Mouse (Mus musculus) hindlimb bud, embryonic 11.5 days (tissue): ENCODE data around the gene Fli1.
A peak's percentile ranks its signal among the peaks of the same experiment; 100 is the strongest.

Source experiments
- DNase-seq: peaks from one replicate; pipeline ENCODE4 v3.0.0-alpha.2; 2012; ENCODE audit warnings: low read depth, low spot score; ENCODE audit errors: extremely low spot score

Fli1 gene

GRCm38 (mm10) chr9:32503995-32504451 is 38.6 kb downstream of the Fli1 start:
- no peak for DNase-seq

GRCm38 (mm10) chr9:32503423-32503822 is 39.2 kb downstream of the Fli1 start:
- no peak for DNase-seq

- no peak for DNase-seq
Observed at GRCm38 (mm10) chr9:32502256-32503010, 40.2 kb downstream of the Fli1 start.

- DNase-seq = no peak
Observed at GRCm38 (mm10) chr9:32500886-32501285, 41.8 kb downstream of the Fli1 start.

- no peak for DNase-seq
Observed at GRCm38 (mm10) chr9:32500063-32500462, 42.6 kb downstream of the Fli1 start.

- DNase-seq = no peak
Observed at GRCm38 (mm10) chr9:32499469-32499868, 43.2 kb downstream of the Fli1 start.

- no peak for DNase-seq
Observed at GRCm38 (mm10) chr9:32495643-32495997, 47.0 kb downstream of the Fli1 start.

- DNase-seq = peak; percentile 64
Observed at GRCm38 (mm10) chr9:32494891-32495642, 47.6 kb downstream of the Fli1 start.

- no peak for DNase-seq
Observed at GRCm38 (mm10) chr9:32493588-32494423, 48.9 kb downstream of the Fli1 start.

- DNase-seq = no peak
Observed at GRCm38 (mm10) chr9:32492753-32493152, 49.9 kb downstream of the Fli1 start.

GRCm38 (mm10) chr9:32491484-32491883 is 51.2 kb downstream of the Fli1 start:
- no peak for DNase-seq

- DNase-seq = no peak
Observed at GRCm38 (mm10) chr9:32489794-32490358, 52.8 kb downstream of the Fli1 start.

GRCm38 (mm10) chr9:32489315-32489714 is 53.3 kb downstream of the Fli1 start:
- no peak for DNase-seq

GRCm38 (mm10) chr9:32488627-32489026 is 54.0 kb downstream of the Fli1 start:
- DNase-seq = no peak

- DNase-seq = no peak
Observed at GRCm38 (mm10) chr9:32487823-32488222, 54.8 kb downstream of the Fli1 start.

- no peak for DNase-seq
Observed at GRCm38 (mm10) chr9:32487401-32487800, 55.3 kb downstream of the Fli1 start.

GRCm38 (mm10) chr9:32480418-32480817 is 62.2 kb downstream of the Fli1 start:
- no peak for DNase-seq

- no peak for DNase-seq
Observed at GRCm38 (mm10) chr9:32478799-32479198, 63.9 kb downstream of the Fli1 start.

- DNase-seq = no peak
Observed at GRCm38 (mm10) chr9:32478087-32478486, 64.6 kb downstream of the Fli1 start.

GRCm38 (mm10) chr9:32476604-32477003 is 66.1 kb downstream of the Fli1 start:
- no peak for DNase-seq
